Mouse (Mus musculus) v-Abl transformed pro-B cells (cell line): ENCODE results near the gene Nes.

Source experiments
- in situ Hi-C, 2 experiments: fragments of 400-800 bp; cut with MboI; formaldehyde crosslinking; loops; one replicate each; pipeline ENCODE4 v1.15.1; 2025; ENCODE audit not compliant: unreplicated experiment in 2 of 2

Gene Nes

DNA sequence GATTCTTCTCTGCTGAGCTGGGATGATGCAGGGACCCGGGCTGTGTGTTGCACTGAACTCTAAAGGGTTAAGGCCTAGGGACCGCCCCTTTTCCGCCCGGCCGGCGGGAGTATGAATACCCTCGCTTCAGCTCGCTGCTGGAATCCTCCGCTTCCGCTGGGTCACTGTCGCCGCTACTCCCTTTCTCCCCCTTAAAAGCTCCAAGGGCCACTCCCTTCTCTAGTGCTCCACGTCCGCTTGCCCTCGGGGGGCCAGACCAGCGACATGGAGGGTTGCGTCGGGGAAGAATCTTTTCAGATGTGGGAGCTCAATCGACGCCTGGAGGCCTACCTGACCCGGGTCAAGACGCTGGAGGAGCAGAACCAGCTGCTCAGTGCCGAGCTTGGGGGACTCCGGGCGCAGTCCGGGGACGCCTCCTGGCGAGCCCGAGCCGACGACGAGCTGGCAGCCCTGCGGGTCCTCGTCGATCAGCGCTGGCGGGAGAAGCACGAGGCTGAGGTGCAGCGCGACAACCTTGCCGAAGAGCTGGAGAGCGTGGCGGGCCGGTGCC, at the start of gene Nes:
TSS of gene Nes (plus strand) at position 140 of the 550 bp plus-strand sequence.
- in situ Hi-C loops: loop anchor here (25.0 kb wide), 2 partner anchors 91 to 184 kb away; partner anchors contain the start of genes Insrr (in 1 of the 2), Naxe (in 1 of the 2) and Ntrk1 (in 1 of the 2)

DNA sequence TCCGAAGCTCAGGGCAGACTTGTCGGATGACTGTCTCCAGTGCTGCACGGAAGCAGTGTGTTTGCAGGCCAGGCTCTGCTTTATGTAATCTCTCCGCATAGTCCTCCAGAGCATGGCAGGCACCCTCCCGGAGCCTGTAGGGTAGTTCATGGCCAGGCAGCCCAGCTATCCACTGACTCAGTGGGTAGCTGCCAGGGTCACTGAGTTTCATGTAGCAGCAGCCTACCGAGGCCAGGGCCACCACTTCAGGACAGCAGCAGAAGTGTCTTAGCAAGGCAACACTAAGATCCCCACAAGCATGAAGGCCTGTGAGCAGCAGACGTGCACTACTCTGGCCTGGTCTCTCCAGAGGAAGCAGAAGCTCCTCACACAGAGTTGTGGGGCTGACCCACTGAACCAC, 45.9 kb upstream of the Nes start:
- in situ Hi-C loops: loop anchor here in 1 of 2 experiments (5.0 kb wide), 1 partner anchor 38 kb away; the partner anchor contains the start of gene Prcc

DNA sequence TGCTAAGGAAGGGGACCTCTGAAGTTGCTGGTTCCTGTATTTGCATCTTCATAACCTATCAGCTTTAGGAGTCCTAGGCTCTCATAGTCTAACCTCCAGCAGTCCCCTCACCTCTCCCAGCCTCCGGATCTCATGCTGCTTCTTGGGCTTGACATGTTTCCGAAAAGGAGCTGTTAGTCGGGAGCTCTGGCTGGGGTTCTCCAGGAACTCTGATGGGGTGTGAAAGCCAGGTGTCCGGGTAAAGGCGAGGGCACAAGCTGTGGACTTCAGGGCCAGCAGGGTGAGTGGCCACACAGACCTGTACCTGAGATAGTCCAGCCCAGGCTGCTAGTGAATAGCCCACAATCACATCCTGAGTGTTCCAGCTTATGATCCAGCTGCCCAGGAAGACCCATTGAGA, 43.4 kb upstream of the Nes start:
- in situ Hi-C loops: no loop called here

DNA sequence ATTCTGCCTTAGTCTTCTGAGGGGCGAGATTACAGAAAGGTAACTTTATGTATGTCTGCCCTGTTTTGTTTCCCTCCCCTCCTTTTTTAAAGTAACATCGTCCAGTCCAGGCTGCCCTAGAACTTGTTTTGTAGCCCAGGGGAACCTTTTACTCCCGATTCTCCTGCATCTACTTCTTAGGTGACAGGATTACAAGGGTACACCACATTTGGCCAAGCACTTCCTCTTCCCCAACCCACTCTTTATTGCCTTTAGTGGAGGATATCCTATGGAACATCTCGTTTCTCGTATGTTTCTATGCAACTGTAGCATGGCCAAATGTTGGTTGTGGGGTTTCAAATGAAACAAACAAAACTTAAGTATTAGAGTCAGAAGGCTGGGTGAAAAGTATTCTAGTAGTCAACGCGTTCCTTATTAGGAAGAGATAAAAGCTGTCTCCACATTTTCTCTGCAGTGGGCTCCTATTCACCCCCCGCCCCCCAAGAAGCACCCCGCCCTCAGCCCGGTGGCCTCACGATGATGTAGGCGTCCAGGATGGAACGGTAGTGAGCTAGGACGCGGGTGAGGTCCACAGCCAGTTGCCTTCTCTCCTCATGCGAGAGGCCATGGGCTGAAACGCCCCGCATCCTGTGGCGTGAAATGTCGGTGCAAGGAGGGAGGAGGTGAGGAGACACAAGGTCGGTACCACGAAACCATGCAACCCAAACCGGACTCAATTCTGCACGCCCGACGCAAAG, 41.4 kb upstream of the Nes start:
- in situ Hi-C loops: loop anchor here (5.0 to 10.0 kb wide), 3 partner anchors 38 to 55 kb away; partner anchors contain the start of gene Prcc (in 1 of the 2)

DNA sequence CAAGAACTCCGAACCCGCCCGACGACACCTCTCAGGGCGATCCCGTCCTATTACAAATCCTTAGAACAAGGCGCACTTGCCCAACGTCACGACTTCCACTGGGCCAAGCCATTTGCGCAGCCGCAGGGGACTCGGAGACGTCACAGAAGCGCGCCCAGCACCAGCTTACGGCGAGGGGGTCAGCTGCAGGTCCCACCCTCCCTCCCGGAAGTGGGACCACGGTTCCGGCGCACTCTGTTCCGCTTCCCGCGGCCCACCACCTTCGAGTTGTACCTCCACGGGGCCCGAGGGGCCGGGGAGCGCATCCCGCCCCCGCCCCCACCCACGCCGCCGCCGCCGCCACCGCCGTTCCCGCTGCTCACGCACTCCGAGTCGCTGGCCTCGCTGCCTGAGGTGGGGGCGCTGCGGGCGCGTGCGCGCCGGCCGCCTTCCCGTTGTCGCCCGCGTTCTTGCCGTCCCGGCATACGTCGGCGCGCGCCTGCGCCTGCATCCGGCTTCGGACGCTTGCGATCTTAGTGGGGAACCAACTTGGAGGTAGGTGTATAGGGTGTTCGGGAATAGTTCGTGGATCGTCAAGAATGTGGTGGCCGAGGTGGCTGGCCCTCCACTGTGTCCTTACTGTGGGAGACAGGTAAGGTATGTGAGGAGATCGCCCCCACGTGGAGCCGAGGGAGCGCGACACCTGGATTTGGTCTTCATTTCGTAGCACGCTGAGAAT, 40.6 kb upstream of the Nes start, which contains the start of the genes Isg20l2 and Rrnad1:
TSS of gene Isg20l2 (plus strand) at position 237 of the 718 bp plus-strand sequence.
TSS of gene Rrnad1 (minus strand) at position 640 of the 718 bp plus-strand sequence.
- in situ Hi-C loops: loop anchor here (5.0 to 10.0 kb wide), 3 partner anchors 37 to 55 kb away; partner anchors contain the start of gene Prcc (in 1 of the 2)

DNA sequence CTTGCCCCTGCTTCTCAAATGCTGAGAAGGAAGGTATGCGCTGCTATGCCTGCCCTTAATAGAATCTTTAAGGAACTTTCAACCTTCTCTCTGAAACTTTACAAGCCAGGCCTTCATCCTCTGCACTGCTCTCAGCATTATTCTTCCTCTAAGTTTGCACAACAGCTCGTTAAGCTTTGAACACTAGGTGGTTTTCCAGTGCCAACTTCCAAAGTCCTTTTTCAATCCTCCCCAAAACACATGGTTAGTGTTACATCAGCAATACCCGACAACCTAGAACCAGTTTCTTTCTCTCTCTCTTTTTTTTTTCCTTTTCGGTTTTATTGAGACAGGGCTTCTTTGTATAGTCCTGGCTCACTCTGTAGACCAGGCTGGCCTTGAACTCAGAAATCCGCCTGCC, 36.9 kb upstream of the Nes start:
- in situ Hi-C loops: loop anchor here (5.0 to 10.0 kb wide), 3 partner anchors 33 to 51 kb away; partner anchors contain the start of gene Prcc (in 1 of the 2)

DNA sequence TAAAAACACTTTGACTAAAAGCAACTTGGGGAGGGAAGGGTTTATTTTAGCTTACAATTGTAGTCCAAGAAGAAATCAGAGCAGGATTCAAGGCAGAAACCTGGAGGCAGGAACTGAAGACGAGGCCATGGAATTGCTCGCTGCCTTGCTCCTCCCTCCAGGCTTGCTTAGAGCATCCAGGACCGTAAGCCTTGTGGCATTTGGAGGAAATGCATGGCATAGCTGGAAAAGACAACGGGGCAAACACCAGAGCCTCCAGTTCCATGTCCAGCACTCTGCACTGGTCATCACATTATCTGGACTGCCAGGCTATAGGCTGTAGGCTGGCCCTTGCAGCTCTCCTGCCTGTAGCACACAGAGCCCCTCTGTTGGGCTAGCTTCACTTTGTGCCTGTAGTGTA, 36.4 kb upstream of the Nes start:
- in situ Hi-C loops: loop anchor here (5.0 to 10.0 kb wide), 3 partner anchors 33 to 50 kb away; partner anchors contain the start of gene Prcc (in 1 of the 2)

DNA sequence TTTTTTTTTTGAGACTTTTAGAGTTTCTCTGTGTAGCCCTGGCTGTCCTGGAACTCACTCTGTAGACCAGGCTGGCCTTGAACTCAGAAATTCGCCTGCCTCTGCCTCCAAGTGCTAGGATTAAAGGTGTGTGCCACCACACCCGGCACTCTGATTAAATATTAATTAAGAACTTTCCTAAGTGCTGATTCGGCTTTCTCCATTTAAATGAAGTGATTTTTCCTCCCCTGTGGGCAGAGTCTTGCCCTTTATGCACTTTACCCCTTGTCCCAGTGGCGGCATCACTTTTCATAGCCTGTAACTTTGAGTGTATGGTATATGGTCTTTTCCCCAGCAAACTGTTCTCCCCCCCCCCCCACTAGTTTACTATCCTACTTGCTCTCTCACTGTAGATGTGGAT, 35.7 kb upstream of the Nes start:
- in situ Hi-C loops: loop anchor here in 1 of 2 experiments (10.0 kb wide), 1 partner anchor 50 kb away; no protein-coding TSS in a partner anchor

DNA sequence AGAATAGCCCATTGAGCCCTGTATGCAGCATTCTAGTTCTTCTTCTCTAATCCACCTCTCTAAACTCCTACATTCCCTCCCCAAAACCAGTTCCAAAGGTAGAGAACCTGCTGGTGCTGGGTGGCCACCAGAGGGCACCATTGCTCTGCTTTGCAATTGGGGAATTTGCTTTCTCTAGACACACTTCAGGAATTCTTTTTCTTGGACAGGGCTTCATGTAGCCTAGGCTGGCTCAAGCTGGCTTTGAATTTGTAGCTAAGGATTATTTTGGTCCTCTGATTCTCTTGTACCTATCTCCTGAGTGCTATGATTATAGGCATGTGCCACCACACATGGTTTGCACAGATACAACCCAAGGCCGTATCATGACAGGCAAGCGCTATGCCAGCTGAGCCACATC, 35.1 kb upstream of the Nes start:
- in situ Hi-C loops: loop anchor here in 1 of 2 experiments (10.0 kb wide), 1 partner anchor 49 kb away; no protein-coding TSS in a partner anchor

DNA sequence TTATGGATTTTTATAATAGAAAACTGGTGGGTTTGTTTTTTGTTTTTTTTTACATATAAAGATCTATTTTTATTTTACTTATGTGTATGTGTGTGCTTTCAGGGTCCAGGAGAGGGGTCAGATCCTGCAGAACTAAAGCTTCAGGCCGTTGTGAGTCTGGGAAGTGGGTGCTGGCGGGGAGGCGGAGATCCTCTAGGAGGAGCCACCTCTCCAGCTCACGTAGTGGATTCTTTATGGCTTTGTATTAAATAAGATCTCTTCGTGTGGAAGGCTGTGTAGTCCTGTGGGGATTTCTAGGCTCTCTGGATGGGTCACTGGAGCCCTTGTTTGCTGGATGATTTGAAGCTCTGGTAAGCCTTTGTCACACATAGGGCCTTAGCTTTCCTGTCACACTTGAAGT, 30.3 kb upstream of the Nes start:
- in situ Hi-C loops: no loop called here

DNA sequence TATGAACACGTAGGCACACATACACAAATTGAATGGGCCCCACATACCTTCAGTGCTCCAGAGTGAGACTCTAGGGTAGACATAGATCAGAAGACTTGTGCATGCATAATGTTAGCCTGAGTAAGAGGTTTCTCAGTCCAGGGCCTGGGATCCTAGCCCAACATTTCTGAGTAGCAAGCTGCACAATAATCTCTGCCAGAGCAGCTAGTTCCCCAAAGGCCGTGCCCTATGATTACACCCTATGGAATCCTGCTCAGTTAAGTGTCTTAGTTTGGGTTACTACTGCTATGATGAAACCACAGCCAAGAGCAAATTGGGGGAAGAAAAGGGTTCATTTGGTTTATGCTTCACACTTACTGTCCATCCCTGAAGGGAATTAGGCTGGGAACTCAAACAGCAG, 28.4 kb upstream of the Nes start:
- in situ Hi-C loops: no loop called here

DNA sequence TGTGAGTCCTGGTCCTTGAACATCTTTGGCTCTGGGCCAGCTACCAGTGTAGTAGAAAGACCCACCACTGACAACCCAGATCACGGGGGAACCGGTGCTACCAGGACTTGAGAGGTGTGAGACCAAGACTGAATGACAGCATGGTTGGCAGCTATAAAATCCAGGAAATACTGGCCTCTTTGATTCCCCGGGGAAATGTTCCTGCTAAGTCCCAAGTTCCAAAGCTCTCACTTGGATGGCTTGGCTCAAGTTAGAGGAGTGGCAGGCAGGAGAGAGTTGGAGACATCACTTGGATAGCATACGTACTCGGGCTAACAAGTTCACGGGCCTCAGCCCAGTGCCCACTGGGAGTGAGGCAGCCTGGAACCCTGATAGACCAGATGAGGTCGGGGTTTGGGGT, 27.3 kb upstream of the Nes start:
- in situ Hi-C loops: no loop called here

DNA sequence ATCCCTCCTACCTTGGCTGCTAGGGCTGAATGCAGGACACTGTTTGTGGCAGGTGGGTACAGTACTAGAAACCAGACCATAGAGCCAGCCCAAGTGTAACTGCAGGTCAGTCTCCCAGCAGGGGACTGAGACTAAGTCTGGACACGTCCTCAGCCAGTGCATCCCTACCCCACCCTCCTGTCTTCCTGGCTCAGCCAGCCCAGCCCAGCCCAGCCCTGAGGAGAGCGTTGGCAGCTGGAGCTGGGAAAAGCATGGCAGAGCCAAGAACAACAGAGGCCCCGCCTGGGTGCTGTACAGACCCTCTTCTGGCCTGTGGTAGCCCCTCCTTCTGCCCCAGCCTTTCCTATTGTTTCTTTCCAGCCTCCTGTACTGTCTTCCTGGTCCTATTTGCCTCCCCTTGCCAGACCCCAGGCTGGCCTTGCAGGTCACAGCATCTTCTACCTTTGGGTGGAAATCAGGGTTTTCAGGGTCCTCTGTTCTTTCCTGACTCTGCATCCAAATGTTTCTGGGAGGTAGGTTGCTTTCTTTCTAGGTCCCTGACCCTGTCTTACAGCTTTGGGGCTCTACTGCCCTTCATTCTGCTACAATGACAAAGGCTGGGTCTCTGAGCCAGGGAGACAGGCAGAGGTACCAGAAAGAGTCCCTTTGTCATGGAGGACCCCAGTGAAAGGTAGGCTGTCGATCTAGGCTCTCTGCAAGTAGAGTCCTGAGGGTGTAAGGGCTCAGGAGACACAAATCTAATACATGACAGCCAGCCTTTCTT, 25.9 kb upstream of the Nes start:
- in situ Hi-C loops: no loop called here

DNA sequence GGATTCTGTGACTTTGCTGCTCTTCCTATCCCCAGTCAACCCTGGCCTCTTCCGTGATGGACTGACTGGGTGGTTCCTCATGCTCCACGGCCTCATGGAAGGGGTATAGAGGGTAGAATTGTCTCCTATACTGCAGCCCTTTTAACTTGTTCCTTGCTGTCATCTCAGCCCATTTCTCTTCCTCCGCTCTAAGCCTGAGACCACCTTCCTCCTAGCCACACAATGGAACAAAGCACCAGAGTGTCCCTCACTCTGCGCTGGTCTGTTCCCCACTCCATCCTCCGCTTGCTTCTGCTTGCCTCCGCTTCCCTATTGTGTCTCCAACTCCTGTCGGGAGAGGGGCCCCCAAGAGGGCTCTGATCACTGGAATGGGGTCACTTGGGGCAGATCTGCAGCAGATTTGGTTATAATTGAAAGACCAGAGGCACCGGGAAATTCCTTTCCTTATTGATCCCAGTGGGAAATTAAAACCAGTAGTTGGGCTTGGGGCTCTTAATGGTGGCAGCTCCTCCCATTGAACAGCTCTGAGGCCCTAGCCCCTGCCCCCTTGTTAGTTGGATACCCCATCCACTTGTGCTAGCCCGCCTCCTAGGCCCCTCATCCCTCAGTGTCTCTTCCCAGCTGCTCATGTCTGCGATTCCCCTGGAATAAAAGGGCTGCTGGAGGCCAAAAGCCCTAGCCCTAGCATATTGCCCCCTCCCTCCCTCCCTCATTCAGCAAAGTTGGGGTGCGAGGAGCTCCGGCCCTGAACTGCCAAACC, 24.9 kb upstream of the Nes start:
- in situ Hi-C loops: no loop called here

DNA sequence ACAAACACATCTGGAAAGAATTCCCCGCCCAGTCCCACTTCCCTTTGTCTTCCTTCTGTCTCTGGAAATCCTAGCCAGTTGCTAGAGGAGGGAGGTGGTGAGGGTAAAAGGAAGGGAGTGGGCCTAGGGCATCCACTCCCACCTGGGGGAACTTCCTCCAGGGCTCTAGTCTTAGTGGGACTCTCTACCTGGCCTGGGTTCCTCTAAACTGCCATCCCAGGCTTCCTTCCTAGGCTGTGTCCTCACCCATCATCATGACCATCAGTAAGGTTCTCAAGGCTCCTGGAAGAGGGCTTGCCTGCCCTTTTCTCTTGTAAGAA, 24.4 kb upstream of the Nes start:
- in situ Hi-C loops: no loop called here

DNA sequence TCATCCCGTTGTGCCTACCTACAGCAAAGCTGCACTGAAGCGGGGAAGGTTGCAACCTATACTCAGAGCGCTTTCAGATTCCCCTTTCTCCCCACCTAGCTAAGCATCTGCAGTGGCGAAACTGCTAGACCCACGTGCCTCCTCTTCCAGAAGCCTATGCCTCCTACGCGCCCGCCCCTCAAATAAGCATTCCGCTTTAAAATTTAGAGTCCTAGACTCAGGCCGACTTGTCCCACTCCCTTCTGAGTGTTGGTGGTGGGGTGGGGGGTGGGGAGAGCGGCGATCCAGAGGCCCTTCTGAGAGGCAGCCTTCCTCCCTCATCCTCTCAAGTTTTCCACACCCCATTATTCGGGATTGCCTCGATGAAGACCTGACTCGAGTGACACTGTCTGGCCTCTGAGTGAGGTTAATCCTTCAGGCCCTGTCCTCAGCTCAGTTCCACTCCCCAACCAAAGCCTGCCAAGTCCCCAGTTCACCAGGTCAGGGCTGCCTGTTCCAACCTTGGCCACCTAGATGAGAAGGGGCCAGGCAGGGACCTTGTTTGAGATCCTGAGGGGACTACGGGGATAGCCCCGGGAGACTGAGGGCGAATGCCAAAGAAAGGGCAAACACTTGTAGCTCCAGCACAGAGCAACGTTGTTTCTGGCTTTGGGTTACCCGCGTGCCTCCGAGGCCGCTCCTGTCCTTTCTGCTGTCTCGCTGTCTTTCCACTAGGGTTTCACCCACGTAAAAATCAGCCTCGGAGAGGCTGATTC, 23.6 kb upstream of the Nes start:
- in situ Hi-C loops: no loop called here

DNA sequence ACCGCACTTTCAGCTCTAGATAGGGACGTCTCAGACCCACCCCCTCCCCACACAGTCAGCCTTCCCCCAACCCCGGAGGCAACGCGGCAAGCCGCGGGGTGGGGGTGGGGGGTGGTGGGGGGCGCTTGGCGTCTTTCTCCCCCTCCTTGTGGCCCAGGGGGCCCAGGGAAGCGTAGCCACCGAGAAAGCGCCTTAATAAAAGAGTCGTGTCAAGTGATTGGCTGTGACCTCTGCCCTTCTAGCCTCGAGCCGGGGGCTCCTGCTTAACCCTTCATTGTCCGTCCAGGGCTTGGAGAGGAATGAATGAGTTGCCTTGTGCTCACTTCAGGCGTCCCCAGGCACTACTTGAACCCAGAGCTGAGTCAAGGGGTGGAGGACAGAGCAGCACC, 23.1 kb upstream of the Nes start:
- in situ Hi-C loops: no loop called here

DNA sequence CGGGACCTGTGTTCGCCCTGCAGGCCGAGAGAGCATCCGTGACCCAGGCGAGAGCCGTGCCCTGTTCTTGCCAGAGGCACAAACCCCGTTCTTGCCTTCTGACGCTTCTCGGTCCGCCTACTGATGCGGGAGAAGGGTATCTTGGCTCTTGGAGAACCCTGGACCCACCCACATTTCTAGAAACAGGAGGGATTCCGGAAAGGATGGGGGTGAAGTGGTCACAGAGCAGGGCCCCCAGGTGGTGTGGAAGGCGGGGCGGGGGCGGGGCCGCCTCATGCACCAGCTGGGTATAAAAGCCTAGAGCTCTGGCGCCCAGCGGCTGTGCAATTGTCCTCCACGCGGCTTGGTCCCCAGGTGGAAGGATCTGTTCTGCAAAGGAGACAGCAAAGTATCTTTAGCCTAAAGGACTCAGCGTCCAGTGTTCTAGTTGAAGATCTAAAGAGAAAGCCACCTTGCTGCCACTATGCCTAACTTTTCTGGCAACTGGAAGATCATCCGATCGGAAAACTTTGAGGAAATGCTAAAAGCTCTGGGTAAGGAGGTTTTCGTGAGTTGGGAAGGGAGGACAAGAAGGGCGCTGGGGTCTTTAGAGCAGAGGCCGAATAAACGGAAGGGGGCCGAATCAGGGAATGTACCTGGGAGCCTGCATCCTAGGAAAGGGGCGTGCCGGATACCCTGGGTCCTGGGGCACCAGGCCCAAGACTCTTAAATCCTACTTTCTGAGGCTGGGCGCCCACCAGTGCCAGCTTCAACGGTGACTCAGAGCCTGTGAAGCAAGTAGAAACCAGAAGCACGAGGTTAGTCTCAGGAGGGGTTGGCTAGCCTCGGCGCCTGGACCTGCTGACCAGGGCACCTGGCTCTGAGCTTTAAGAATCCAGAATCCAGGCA, 22.3 kb upstream of the Nes start, which contains the start of gene Crabp2:
TSS of gene Crabp2 (plus strand) at position 289 of the 888 bp plus-strand sequence.
- in situ Hi-C loops: no loop called here
